Mouse (Mus musculus) CH12.LX (cell line): ENCODE data around the gene Ccdc183. TPM values are rescaled to one million over a fixed set of nuclear protein-coding genes. Genes with fewer than 3 reads are reported as not detected.

ENCODE experiments used
- DNase-seq: peaks from one replicate; pipeline ENCODE4 v3.0.0-alpha.2; 2013; ENCODE audit errors: extremely low read depth
- H3K27ac ChIP-seq: 2 replicates; pipeline ENCODE4 v1.5.1; 2012; ENCODE audit warnings: low read depth, mild to moderate bottlenecking, control low read depth, moderate library complexity; ENCODE audit not compliant: insufficient read depth
- H3K27me3 ChIP-seq: replicated peaks from 2 replicates; pipeline ENCODE3; 2012; ENCODE audit warnings: inconsistent platforms
- H3K36me3 ChIP-seq, 2 experiments: replicated peaks in 1 of 2; 2 replicates each; pipeline versions ENCODE3 to v1.6.1; 2012; ENCODE audit warnings: inconsistent platforms in 1 of 2, low read length in 1 of 2, mild to moderate bottlenecking in 1 of 2, mixed read lengths in 1 of 2, moderate library complexity in 1 of 2; ENCODE audit not compliant: control insufficient read depth in 1 of 2, insufficient read depth in 1 of 2
- H3K4me1 ChIP-seq, 2 experiments: 2 replicates each; pipeline ENCODE4 v1.6.1; 2012; ENCODE audit warnings: inconsistent platforms in 1 of 2, moderate library complexity in 1 of 2; ENCODE audit not compliant: insufficient read depth in 2 of 2, control insufficient read depth in 1 of 2
- H3K4me2 ChIP-seq: 2 replicates; pipeline ENCODE4 v1.6.1; 2012; ENCODE audit warnings: low read depth, mild to moderate bottlenecking, control low read depth; ENCODE audit not compliant: poor library complexity, insufficient read depth, severe bottlenecking
- H3K4me3 ChIP-seq, 3 experiments: fragments of 150-350 bp in 1 of 3; sonication (generic) in 1 of 3; replicated peaks in 1 of 3; 2 replicates each; pipeline versions ENCODE3 to v1.5.1; 2011 to 2012; ENCODE audit warnings: low read depth in 2 of 3, low read length in 2 of 3, mild to moderate bottlenecking in 2 of 3, moderate library complexity in 2 of 3, control low read depth in 1 of 3, improper control_type of control experiment in 1 of 3, inconsistent platforms in 1 of 3, mixed read lengths in 1 of 3; ENCODE audit not compliant: poor library complexity in 1 of 3
- H3K79me2 ChIP-seq: replicated peaks from 2 replicates; pipeline ENCODE4 v1.6.1; 2012; ENCODE audit warnings: mild to moderate bottlenecking, moderate library complexity; ENCODE audit not compliant: control insufficient read depth, poor library complexity, insufficient read depth, severe bottlenecking; ENCODE audit errors: extremely low read depth
- H3K9ac ChIP-seq: 2 replicates; pipeline ENCODE4 v1.6.1; 2012; ENCODE audit warnings: low read depth, mild to moderate bottlenecking, control low read depth, moderate library complexity; ENCODE audit not compliant: insufficient read depth
- H3K9me3 ChIP-seq: replicated peaks from 2 replicates; pipeline ENCODE3; 2012; ENCODE audit warnings: low read length, inconsistent platforms, mixed read lengths
- CHD1 ChIP-seq: IDR thresholded peaks from 2 replicates; pipeline ENCODE4 v1.6.1; 2012; ENCODE audit warnings: low read depth, low read length, improper control_type of control experiment, inconsistent platforms
- CHD2 ChIP-seq: IDR thresholded peaks from 2 replicates; pipeline ENCODE4 v1.6.1; 2011; ENCODE audit warnings: low read length, improper control_type of control experiment
- CTCF ChIP-seq, 2 experiments: IDR thresholded peaks in 1 of 2; conservative IDR thresholded peaks in 1 of 2; 2 replicates each; pipeline ENCODE4 v1.5.1; 2011 to 2012; ENCODE audit warnings: low read depth in 2 of 2, low read length in 2 of 2, improper control_type of control experiment in 1 of 2, inconsistent platforms in 1 of 2, mild to moderate bottlenecking in 1 of 2, moderate library complexity in 1 of 2
- ELF1 ChIP-seq: IDR thresholded peaks from 2 replicates; pipeline ENCODE4 v1.6.1; 2014; ENCODE audit warnings: low read depth, mild to moderate bottlenecking, inconsistent platforms, low read length, improper control_type of control experiment
- EP300 ChIP-seq: IDR thresholded peaks from 2 replicates; pipeline ENCODE4 v1.6.1; 2011; ENCODE audit warnings: low read length, improper control_type of control experiment
- ETS1 ChIP-seq: conservative IDR thresholded peaks from 2 replicates; pipeline ENCODE4 v1.6.1; 2012; ENCODE audit warnings: low read depth, mild to moderate bottlenecking, inconsistent platforms, low read length, improper control_type of control experiment, moderate library complexity
- GABPA ChIP-seq: IDR thresholded peaks from 2 replicates; pipeline ENCODE4 v1.6.1; 2012; ENCODE audit warnings: low read depth, low read length, improper control_type of control experiment, inconsistent platforms; ENCODE audit not compliant: insufficient replicate concordance
- HCFC1 ChIP-seq: IDR thresholded peaks from 2 replicates; pipeline ENCODE4 v1.6.1; 2012; ENCODE audit warnings: low read depth, mild to moderate bottlenecking, inconsistent platforms, low read length, improper control_type of control experiment
- IRF4 ChIP-seq: IDR thresholded peaks from 2 replicates; pipeline ENCODE4 v1.6.1; 2014; ENCODE audit warnings: low read depth, mild to moderate bottlenecking, inconsistent platforms, low read length, improper control_type of control experiment
- JUN ChIP-seq: IDR thresholded peaks from 2 replicates; pipeline ENCODE4 v1.6.1; 2011; ENCODE audit warnings: low read depth, mild to moderate bottlenecking, low read length, improper control_type of control experiment, moderate library complexity; ENCODE audit not compliant: insufficient read depth
- MAX ChIP-seq: IDR thresholded peaks from 2 replicates; pipeline ENCODE4 v1.6.1; 2011; ENCODE audit warnings: low read length, improper control_type of control experiment
- MAZ ChIP-seq: IDR thresholded peaks from 2 replicates; pipeline ENCODE4 v1.6.1; 2012; ENCODE audit warnings: low read depth, mild to moderate bottlenecking, inconsistent platforms, low read length, improper control_type of control experiment, moderate library complexity
- MEF2A ChIP-seq: IDR thresholded peaks from 2 replicates; pipeline ENCODE4 v1.6.1; 2014; ENCODE audit warnings: low read depth, mild to moderate bottlenecking, inconsistent platforms, low read length, improper control_type of control experiment, borderline replicate concordance
- MYC ChIP-seq: IDR thresholded peaks from 2 replicates; pipeline ENCODE4 v1.6.1; 2011; ENCODE audit warnings: low read depth, mild to moderate bottlenecking, improper control_type of control experiment, low read length
- NELFE ChIP-seq: IDR thresholded peaks from 2 replicates; pipeline ENCODE4 v1.6.1; 2011; ENCODE audit warnings: low read depth, low read length, improper control_type of control experiment
- NRF1 ChIP-seq: IDR thresholded peaks from 2 replicates; pipeline ENCODE4 v1.6.1; 2014; ENCODE audit warnings: low read depth, mild to moderate bottlenecking, inconsistent platforms, low read length, improper control_type of control experiment, moderate library complexity
- PAX5 ChIP-seq: IDR thresholded peaks from 2 replicates; pipeline ENCODE4 v1.6.1; 2012; ENCODE audit warnings: low read length, inconsistent platforms, mixed read lengths
- RAD21 ChIP-seq: IDR thresholded peaks from 2 replicates; pipeline ENCODE4 v1.6.1; 2011; ENCODE audit warnings: low read depth, mild to moderate bottlenecking, low read length, improper control_type of control experiment, moderate library complexity
- SIN3A ChIP-seq: IDR thresholded peaks from 2 replicates; pipeline ENCODE4 v1.6.1; 2012; ENCODE audit warnings: low read length, improper control_type of control experiment, inconsistent platforms
- TBP ChIP-seq: conservative IDR thresholded peaks from 2 replicates; pipeline ENCODE4 v1.6.1; 2011; ENCODE audit warnings: low read depth, low read length, improper control_type of control experiment
- TCF12 ChIP-seq: IDR thresholded peaks from 2 replicates; pipeline ENCODE4 v1.6.1; 2014; ENCODE audit warnings: low read depth, mild to moderate bottlenecking, inconsistent platforms, low read length, improper control_type of control experiment
- UBTF ChIP-seq: IDR thresholded peaks from 2 replicates; pipeline ENCODE4 v1.6.1; 2012; ENCODE audit warnings: low read depth, mild to moderate bottlenecking, inconsistent platforms, low read length, improper control_type of control experiment, moderate library complexity
- USF2 ChIP-seq: conservative IDR thresholded peaks from 2 replicates; pipeline ENCODE4 v1.6.1; 2011; ENCODE audit warnings: low read depth, low read length, improper control_type of control experiment
- ZKSCAN1 ChIP-seq: IDR thresholded peaks from 2 replicates; pipeline ENCODE4 v1.6.1; 2012; ENCODE audit warnings: low read depth, inconsistent platforms, low read length, improper control_type of control experiment, borderline replicate concordance
- dilution Hi-C: fragments of 300-500 bp; cut with MboI; formaldehyde crosslinking; loops from 2 replicates; pipeline ENCODE4 v1.14.3; 2020; ENCODE audit warnings: low sequenced_read_pairs; ENCODE audit not compliant: extremely low pct_unique_long_range_greater_than_20kb, extremely low pct_ligation_motif_present
- in situ Hi-C: fragments of 300-500 bp; cut with MboI; formaldehyde crosslinking; loops from 3 replicates; pipeline ENCODE4 v1.14.3; 2019; ENCODE audit warnings: low sequenced_read_pairs, low pct_ligation_motif_present, low pct_unique_long_range_greater_than_20kb, mixed read lengths
- polyA plus RNA-seq: library from polyadenylated mRNA; unstranded; fragments of >175 nt; gene quantifications from 2 replicates; pipeline ENCODE4 v1.2.1, GENCODE M21; 2012; ENCODE audit warnings: low read depth; ENCODE audit not compliant: insufficient read length
- total RNA-seq, 2 experiments: library from RNA; depleted of rRNA; stranded (reverse); fragments of 300-350 nt in 1 of 2; fragments of >200 nt in 1 of 2; gene quantifications; 2 replicates each; pipeline ENCODE4 v1.2.3; 2012 to 2014

Gene Ccdc183
- total and polyA plus RNA-seq, 3 experiments: 0.13 TPM; not detected in 2

DNA sequence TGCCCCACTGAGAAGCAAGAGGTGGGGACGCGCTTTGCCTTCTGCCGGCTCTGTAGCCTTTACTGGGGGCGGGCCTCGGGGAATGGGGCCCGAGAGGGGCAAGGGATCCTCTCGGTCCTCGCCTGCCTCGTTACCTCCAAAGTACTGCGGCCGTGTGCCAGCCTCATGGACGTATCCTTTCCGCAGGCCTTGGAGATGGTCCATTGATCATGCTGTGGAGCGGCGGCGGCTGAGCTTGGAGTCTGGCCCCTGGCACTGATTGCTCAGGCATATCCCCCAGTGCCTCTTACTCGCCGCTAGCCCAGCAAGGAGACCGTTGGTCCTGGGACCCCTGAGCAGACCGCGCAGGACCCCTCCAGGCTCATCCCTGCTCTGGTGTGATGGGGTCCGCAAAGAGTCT, 1.1 kb downstream of the Ccdc183 start:
- in situ Hi-C loops (no loop called here), dilution Hi-C loops (no loop called here)
- Histone ChIP-seq H3K9ac (no peak overlapping the region), H3K9me3 (no peaks in the 10 kb centered on the region), H3K36me3 (peaks cover 0 to 3% of the 10 kb centered on the region in 2 experiments), H3K27ac (no peak overlapping the region), H3K4me2 (no peak overlapping the region), H3K27me3 (peaks cover 1% of the 10 kb centered on the region), H3K79me2 (no peaks in the 10 kb centered on the region), H3K4me1 (peaks cover 0 to 7% of the 10 kb centered on the region in 2 experiments; a peak in 2 of 4 replicates), H3K4me3 (no peak overlapping the region)
- TF ChIP-seq ZKSCAN1: no peak
- no peak for TF ChIP-seq GABPA
- TF ChIP-seq MAX: no peak
- TF ChIP-seq MAZ: no peak
- TF ChIP-seq ETS1: no peak
- no peak for TF ChIP-seq TCF12
- no peak for TF ChIP-seq PAX5
- no peak for TF ChIP-seq ELF1
- TF ChIP-seq CTCF (conservative IDR thresholded peaks at IDR 0.05 in 1 of 2, IDR thresholded peaks at IDR 0.05 in 1 of 2; ENCODE audit: low read depth in 2 of 2, low read length in 2 of 2): no peak
- TF ChIP-seq MYC: no peak
- TF ChIP-seq CHD2: no peak
- TF ChIP-seq MEF2A: no peak
- TF ChIP-seq RAD21: no peak
- no peak for TF ChIP-seq JUN
- no peak for TF ChIP-seq EP300
- TF ChIP-seq NRF1: no peak
- no peak for TF ChIP-seq TBP
- no peak for TF ChIP-seq IRF4
- no peak for TF ChIP-seq UBTF
- no peak for TF ChIP-seq HCFC1
- DNase-seq: no peak

GRCm38 (mm10) chr2:25608671-25609070, 8.8 kb downstream of the Ccdc183 start:
- peaks cover 17% of the 10 kb centered on the region for H3K79me2 ChIP-seq
- H3K27me3 ChIP-seq: no peaks in the 10 kb centered on the region
- dilution Hi-C loops (no loop called here), in situ Hi-C loops (no loop called here)
- peak overlapping the region in 1 of 3 experiments; percentile 99 for H3K4me3 ChIP-seq
- H3K9me3 ChIP-seq: no peaks in the 10 kb centered on the region
- H3K4me1 ChIP-seq: peaks cover 5 to 21% of the 10 kb centered on the region in 2 experiments
- H3K36me3 ChIP-seq: peaks cover 0 to 18% of the 10 kb centered on the region in 2 experiments
- peak overlapping the region; percentile 7; the same call in 1 of the 2 replicates for H3K4me2 ChIP-seq
- DNase-seq: no peak
- no peak for TF ChIP-seq CHD1
- TF ChIP-seq PAX5: no peak
- no peak for TF ChIP-seq SIN3A
- TF ChIP-seq NELFE: no peak
- TF ChIP-seq USF2: no peak; the same call in 1 of the 2 replicates
- no peak for TF ChIP-seq MEF2A
- TF ChIP-seq MYC: no peak
- H3K9ac ChIP-seq: no peak overlapping the region
- H3K27ac ChIP-seq: no peak overlapping the region
